Mouse (Mus musculus): ENCODE data around the gene Sprtn. TPM values are rescaled to one million over a fixed set of nuclear protein-coding genes. Genes with fewer than 3 reads are reported as not detected.

Gene Sprtn
- total and polyA plus RNA-seq, 3 experiments, result 16.0 to 26.5 (median 23.0) TPM

- no peak for DNase-seq (ENCODE audit: extremely low read depth)
- no peak overlapping the region for H3K27ac ChIP-seq (ENCODE audit: insufficient read depth, low read depth)
- TF ChIP-seq NRF1 (IDR thresholded peaks at IDR 0.05; ENCODE audit: low read depth, low read length), result no peak
- no peak for TF ChIP-seq MAZ (IDR thresholded peaks at IDR 0.05; ENCODE audit: low read depth, low read length)
- TF ChIP-seq JUND (conservative IDR thresholded peaks at IDR 0.05; ENCODE audit: low read depth, low read length), result no peak
- TF ChIP-seq CHD1 (IDR thresholded peaks at IDR 0.05; ENCODE audit: low read depth, low read length), result no peak
- TF ChIP-seq BHLHE40 (IDR thresholded peaks at IDR 0.05; ENCODE audit: low read depth, low read length), result no peak
- TF ChIP-seq MAFK (IDR thresholded peaks at IDR 0.05; ENCODE audit: insufficient replicate concordance, low read length), result no peak
- no peak for TF ChIP-seq MYC (IDR thresholded peaks at IDR 0.05; ENCODE audit: low read depth, low read length)
- TF ChIP-seq IRF4 (IDR thresholded peaks at IDR 0.05; ENCODE audit: low read depth, low read length), result no peak
- no peak for TF ChIP-seq TBP (conservative IDR thresholded peaks at IDR 0.05; ENCODE audit: low read depth, low read length)
- no peak for TF ChIP-seq SMC3 (IDR thresholded peaks at IDR 0.05; ENCODE audit: low read depth, low read length)
- no peak for TF ChIP-seq CHD2 (IDR thresholded peaks at IDR 0.05; ENCODE audit: low read length)
- no peak for TF ChIP-seq JUN (IDR thresholded peaks at IDR 0.05; ENCODE audit: insufficient read depth, low read depth, low read length)
- no peak for TF ChIP-seq ZKSCAN1 (IDR thresholded peaks at IDR 0.05; ENCODE audit: borderline replicate concordance, low read depth, low read length)
- in situ Hi-C loops (cut with MboI; ENCODE audit: low pct_ligation_motif_present, low pct_unique_long_range_greater_than_20kb, low sequenced_read_pairs), result no loop called here
- no peak overlapping the region for H3K9ac ChIP-seq (ENCODE audit: insufficient read depth, low read depth)
- H3K27me3 ChIP-seq (replicated peaks), result no peaks in the 10 kb centered on the region
- no peaks in the 10 kb centered on the region for H3K9me3 ChIP-seq (replicated peaks; ENCODE audit: low read length)
- no peak overlapping the region for H3K4me2 ChIP-seq (ENCODE audit: insufficient read depth, low read depth, poor library complexity, severe bottlenecking)
- peaks cover 9 to 15% of the 10 kb centered on the region in 2 experiments for H3K4me1 ChIP-seq (ENCODE audit: control insufficient read depth in 1 of 2, insufficient read depth in 2 of 2)
- H3K36me3 ChIP-seq (replicated peaks in 1 of 2; ENCODE audit: control insufficient read depth in 1 of 2, insufficient read depth in 1 of 2, low read length in 1 of 2), result peaks cover 68 to 96% of the 10 kb centered on the region in 2 experiments
- H3K4me3 ChIP-seq (replicated peaks in 1 of 3; ENCODE audit: low read depth in 2 of 3, low read length in 2 of 3, poor library complexity in 1 of 3), result no peak overlapping the region
- dilution Hi-C loops (cut with MboI; ENCODE audit: extremely low pct_ligation_motif_present, extremely low pct_unique_long_range_greater_than_20kb, low sequenced_read_pairs), result no loop called here
- peaks cover 23% of the 10 kb centered on the region for H3K79me2 ChIP-seq (replicated peaks; ENCODE audit: control insufficient read depth, extremely low read depth, insufficient read depth, poor library complexity, severe bottlenecking)
These were observed 25.6 kb upstream of the Sprtn start for GRCm38 (mm10) chr8:124872081-124872480.

- dilution Hi-C loops (cut with MboI; ENCODE audit: extremely low pct_ligation_motif_present, extremely low pct_unique_long_range_greater_than_20kb, low sequenced_read_pairs), result no loop called here
- Histone ChIP-seq H3K27me3 (replicated peaks) (no peaks in the 10 kb centered on the region), H3K4me3 (replicated peaks in 1 of 3; ENCODE audit: low read depth in 2 of 3, low read length in 2 of 3, poor library complexity in 1 of 3) (no peak overlapping the region), H3K36me3 (replicated peaks in 1 of 2; ENCODE audit: control insufficient read depth in 1 of 2, insufficient read depth in 1 of 2, low read length in 1 of 2) (peaks cover 70 to 96% of the 10 kb centered on the region in 2 experiments), H3K79me2 (replicated peaks; ENCODE audit: control insufficient read depth, extremely low read depth, insufficient read depth, poor library complexity, severe bottlenecking) (peaks cover 19% of the 10 kb centered on the region), H3K9ac (ENCODE audit: insufficient read depth, low read depth) (no peak overlapping the region), H3K4me2 (ENCODE audit: insufficient read depth, low read depth, poor library complexity, severe bottlenecking) (no peak overlapping the region), H3K27ac (ENCODE audit: insufficient read depth, low read depth) (no peak overlapping the region), H3K4me1 (ENCODE audit: control insufficient read depth in 1 of 2, insufficient read depth in 2 of 2) (peaks cover 3 to 9% of the 10 kb centered on the region in 2 experiments), H3K9me3 (replicated peaks; ENCODE audit: low read length) (no peaks in the 10 kb centered on the region)
- TF ChIP-seq PAX5 (IDR thresholded peaks at IDR 0.05; ENCODE audit: low read length) (no peak), MEF2A (IDR thresholded peaks at IDR 0.05; ENCODE audit: borderline replicate concordance, low read depth, low read length) (no peak), TBP (conservative IDR thresholded peaks at IDR 0.05; ENCODE audit: low read depth, low read length) (no peak), IRF4 (IDR thresholded peaks at IDR 0.05; ENCODE audit: low read depth, low read length) (no peak), SMC3 (IDR thresholded peaks at IDR 0.05; ENCODE audit: low read depth, low read length) (no peak), RCOR1 (conservative IDR thresholded peaks at IDR 0.05; ENCODE audit: low read depth, low read length) (no peak), USF2 (conservative IDR thresholded peaks at IDR 0.05; ENCODE audit: low read depth, low read length) (no peak), E2F4 (IDR thresholded peaks at IDR 0.05; ENCODE audit: insufficient replicate concordance, low read depth, low read length) (no peak), ELF1 (IDR thresholded peaks at IDR 0.05; ENCODE audit: low read depth, low read length) (no peak)
- in situ Hi-C loops (cut with MboI; ENCODE audit: low pct_ligation_motif_present, low pct_unique_long_range_greater_than_20kb, low sequenced_read_pairs), result no loop called here
- no peak for DNase-seq (ENCODE audit: extremely low read depth)
These were observed 25.0 kb upstream of the Sprtn start for GRCm38 (mm10) chr8:124872690-124873089.
